Mouse (Mus musculus): Measurements from ENCODE around the gene Mtmr12.

The Mtmr12 gene

GRCm38 (mm10) chr15:12322676-12323402 lies 118.0 kb downstream of the Mtmr12 start:
- no peak for DNase-seq
